Comparison of ENCODE assay signal across 8 mouse cellular contexts in genomic region chr15:82963556-82964156, GRCm38 (mm10). TPM values are rescaled to one million over a fixed set of nuclear protein-coding genes. Genes with fewer than 3 reads are reported as not detected.
DNase-seq lines count a peak whose midpoint lies in the region; ATAC-seq and TF ChIP-seq lines count a peak whose summit lies in the region.

No protein-coding gene starts in this region.

- peak overlapping the region; percentile 54 for H3K4me2 ChIP-seq in limb, embryonic 12.5 days
- peak overlapping the region; percentile 78 for H3K4me2 ChIP-seq in stomach, embryonic 14.5 days (replicated peaks; ENCODE audit: low read depth, low read length)

- 15% methylated on average over 15 of the region's 82 CpGs for WGBS in heart, adult 2 months
- WGBS in thymus, adult 2 months = 11% methylated on average over 49 of the region's 82 CpGs
- WGBS in limb, embryonic 12.5 days = 3% methylated on average over 18 of the region's 82 CpGs
- 2% methylated on average over 30 of the region's 82 CpGs for WGBS in stomach, embryonic 14.5 days

- H3K79me2 ChIP-seq in heart, adult 2 months (replicated peaks; ENCODE audit: control insufficient read depth, insufficient read depth, low read length) = no peaks in the 10 kb centered on the region

- H3K4me3 ChIP-seq in heart, adult 2 months = no peak overlapping the region
- peak overlapping the region; percentile 34 for H3K4me3 ChIP-seq in thymus, adult 2 months (ENCODE audit: control insufficient read depth, insufficient read depth, low read length)
- H3K4me3 ChIP-seq in limb, embryonic 12.5 days (replicated peaks) = peak overlapping the region; percentile 65
- H3K4me3 ChIP-seq in stomach, embryonic 14.5 days (ENCODE audit: low read depth, low read length) = peak overlapping the region; percentile 28

- no peaks in the 10 kb centered on the region for H3K9me3 ChIP-seq in limb, embryonic 12.5 days
- H3K9me3 ChIP-seq in stomach, embryonic 14.5 days (ENCODE audit: control insufficient read depth, low read depth, low read length) = no peaks in the 10 kb centered on the region

- H3K9ac ChIP-seq in heart, adult 2 months (ENCODE audit: low read depth, low read length) = 0 out of 2 replicates have a peak overlapping the region, but pooled peaks have one; percentile 42
- H3K9ac ChIP-seq in limb, embryonic 12.5 days (replicated peaks) = peak overlapping the region; percentile 56
- H3K9ac ChIP-seq in stomach, embryonic 14.5 days (replicated peaks; ENCODE audit: low read depth, low read length) = peak overlapping the region; percentile 60; the same call in 1 of the 2 replicates

- no peak for TF ChIP-seq POLR2A in heart, adult 2 months (IDR thresholded peaks at IDR 0.05; ENCODE audit: insufficient read depth, low read depth, low read length)
- TF ChIP-seq POLR2A in thymus, adult 2 months (IDR thresholded peaks at IDR 0.05; ENCODE audit: control insufficient read depth, extremely low read depth, insufficient read depth, low read length, poor library complexity) = no peak

- H3K27me3 ChIP-seq in heart, adult 2 months (ENCODE audit: control insufficient read depth, insufficient read depth, low read length) = 0 out of 2 replicates have a peak, but pooled peaks cover 2% of the 10 kb centered on the region
- H3K27me3 ChIP-seq in thymus, adult 2 months (ENCODE audit: control insufficient read depth, insufficient read depth, low read length) = no peaks in the 10 kb centered on the region
- peaks cover 57% of the 10 kb centered on the region for H3K27me3 ChIP-seq in limb, embryonic 12.5 days
- no peaks in the 10 kb centered on the region for H3K27me3 ChIP-seq in stomach, embryonic 14.5 days (ENCODE audit: control insufficient read depth, insufficient read depth, low read length)

- ATAC-seq in limb, embryonic 12.5 days (ENCODE audit: insufficient number of reproducible peaks, insufficient read depth, low FRiP score, low TSS enrichment, low read depth) = no peak
- peak; percentile 54 for ATAC-seq in stomach, embryonic 14.5 days (ENCODE audit: insufficient number of reproducible peaks, insufficient read depth, low FRiP score, low read depth)

- no peak overlapping the region for H3K27ac ChIP-seq in heart, adult 2 months
- no peak overlapping the region for H3K27ac ChIP-seq in thymus, adult 2 months (ENCODE audit: control insufficient read depth, insufficient read depth, low read length)
- H3K27ac ChIP-seq in limb, embryonic 12.5 days = peak overlapping the region; percentile 80
- H3K27ac ChIP-seq in stomach, embryonic 14.5 days (ENCODE audit: low read length) = 0 out of 2 replicates have a peak overlapping the region, but pooled peaks have one; percentile 33

- H3K4me1 ChIP-seq in heart, adult 2 months (ENCODE audit: control insufficient read depth, insufficient read depth, low read length) = no peaks in the 10 kb centered on the region
- H3K4me1 ChIP-seq in thymus, adult 2 months (replicated peaks; ENCODE audit: control insufficient read depth, insufficient read depth, low read length) = peaks cover 27% of the 10 kb centered on the region
- H3K4me1 ChIP-seq in limb, embryonic 12.5 days (replicated peaks) = peaks cover 74% of the 10 kb centered on the region
- peaks cover 55% of the 10 kb centered on the region for H3K4me1 ChIP-seq in stomach, embryonic 14.5 days (ENCODE audit: control insufficient read depth, insufficient read depth, low read length)

- peak in 1 of 2 experiments; percentile 41 for DNase-seq in heart, adult 2 months
- no peak for DNase-seq in heart, adult 9 months (ENCODE audit: low spot score in 2 of 2)
- DNase-seq in thymus, adult 2 months = peak; percentile 30
- no peak for DNase-seq in thymus, adult 18-20 months
- DNase-seq in cerebellum, postnatal 36 days = no peak
- no peak for DNase-seq in frontal cortex, postnatal 14 days (ENCODE audit: low spot score in 2 of 2)

- no peaks in the 10 kb centered on the region for H3K36me3 ChIP-seq in heart, adult 2 months (ENCODE audit: control insufficient read depth, insufficient read depth, low read length)
- no peaks in the 10 kb centered on the region for H3K36me3 ChIP-seq in thymus, adult 2 months (ENCODE audit: control insufficient read depth, insufficient read depth, low read length)
- no peaks in the 10 kb centered on the region for H3K36me3 ChIP-seq in limb, embryonic 12.5 days
- no peaks in the 10 kb centered on the region for H3K36me3 ChIP-seq in stomach, embryonic 14.5 days (ENCODE audit: control insufficient read depth, insufficient read depth, low read length)

- intact Hi-C loops in heart, adult 2 months (cut with DNase I) = no loop called here

- no peak for TF ChIP-seq CTCF in heart, adult 2 months (IDR thresholded peaks at IDR 0.05)
- no peak for TF ChIP-seq CTCF in thymus, adult 2 months (IDR thresholded peaks at IDR 0.05; ENCODE audit: borderline replicate concordance, control insufficient read depth, extremely low read depth, insufficient read depth, low read length, poor library complexity)

- no peak for TF ChIP-seq EP300 in heart, adult 2 months (IDR thresholded peaks at IDR 0.05; ENCODE audit: insufficient read depth, low read depth, low read length)

RNA-seq across cellular contexts. Expression of gene Tcf20, which starts 24.0 kb away (rescaled TPM):
- total RNA-seq in heart, adult 2 months (2021) = 10 to 100 TPM; 60.1 to 60.8 TPM
- 6.6 and 9.5 TPM in 2 replicates for polyA plus RNA-seq in heart, adult 2 months (2012; rRNA removed)
- polyA plus RNA-seq in thymus, adult 2 months (2012; rRNA removed) = 48.7 and 69.3 TPM in 2 replicates
- 12.1 and 13.6 TPM in 2 replicates for polyA plus RNA-seq in limb, embryonic 12.5 days (2016; fragmentation: Nextera tagmentation; extraction: Ambion mirVana)
- 15.0 and 15.5 TPM in 2 replicates for polyA plus RNA-seq in stomach, embryonic 14.5 days (2014; fragmentation: Nextera tagmentation; extraction: Ambion mirVana)

Comparison
In these comparisons a context has a peak if more than half of its experiments do, and no peak if none do; other contexts are left out.
1. H3K27ac ChIP-seq: peak in limb, embryonic 12.5 days (single experiment) and stomach, embryonic 14.5 days (single experiment); none in heart, adult 2 months (single experiment) and thymus, adult 2 months (single experiment).
2. Peak in every context shown above with its lines, with median percentiles within 50 percentile points of each other: H3K9ac ChIP-seq.